Mouse (Mus musculus) lung, postnatal 0 days (tissue): ENCODE measurements around the gene Mreg. TPM values are rescaled to one million over a fixed set of nuclear protein-coding genes. Genes with fewer than 3 reads are reported as not detected.

Source experiments
- ATAC-seq: fragments of 200-750 bp; cut with Nextera tagmentation; 2 replicates; pipeline ENCODE4 v1.8.0; 2017; ENCODE audit warnings: moderate library complexity
- DNase-seq: peaks from one replicate; pipeline ENCODE4 v3.0.0-alpha.2; 2016; ENCODE audit warnings: low spot score
- H3K27ac ChIP-seq: fragments of 300-500 bp; sonication (generic); 2 replicates; pipeline ENCODE4 v1.5.1; 2014; ENCODE audit warnings: antibody characterized with exemption, mild to moderate bottlenecking, low read length, mixed read lengths
- H3K27me3 ChIP-seq: fragments of 300-500 bp; sonication (generic); replicated peaks from 2 replicates; pipeline ENCODE4 v1.6.1; 2014; ENCODE audit warnings: low read length, mixed read lengths; ENCODE audit not compliant: insufficient read depth
- H3K36me3 ChIP-seq: fragments of 300-500 bp; sonication (generic); 2 replicates; pipeline ENCODE4 v1.6.1; 2014; ENCODE audit warnings: low read length, mixed read lengths; ENCODE audit not compliant: insufficient read depth
- H3K4me1 ChIP-seq: fragments of 300-500 bp; sonication (generic); 2 replicates; pipeline ENCODE4 v1.6.1; 2014; ENCODE audit warnings: antibody characterized with exemption, low read depth, low read length, mixed read lengths; ENCODE audit not compliant: insufficient read depth
- H3K4me2 ChIP-seq: fragments of 300-500 bp; sonication (generic); replicated peaks from 2 replicates; pipeline ENCODE4 v1.6.1; 2014; ENCODE audit warnings: low read depth, mild to moderate bottlenecking, low read length, moderate library complexity, mixed read lengths
- H3K4me3 ChIP-seq: fragments of 300-500 bp; sonication (generic); 2 replicates; pipeline ENCODE4 v1.5.1; 2014; ENCODE audit warnings: low read depth, low read length
- H3K9ac ChIP-seq: fragments of 300-500 bp; sonication (generic); replicated peaks from 2 replicates; pipeline ENCODE4 v1.6.1; 2014; ENCODE audit warnings: low read depth, mild to moderate bottlenecking
- H3K9me3 ChIP-seq: fragments of 300-500 bp; sonication (generic); 2 replicates; pipeline ENCODE4 v1.6.1; 2016; ENCODE audit warnings: low read length, mixed read lengths
- CTCF ChIP-seq: IDR thresholded peaks from 2 replicates; pipeline ENCODE4 v1.5.1; 2016; ENCODE audit warnings: antibody characterized with exemption, mild to moderate bottlenecking
- EP300 ChIP-seq: IDR thresholded peaks from 2 replicates; pipeline ENCODE4 v1.6.1; 2016; ENCODE audit warnings: antibody characterized with exemption, mild to moderate bottlenecking, control low read depth
- WGBS: fragments of 180-500 bp; shearing (Covaris S2); extraction: QIAGEN DNeasy Blood & Tissue Kit; methylation state at CpG from one replicate; pipeline ENCODE4 v1.1.7; 2014; 5-methylcytosine and 5-hydroxymethylcytosine counted together
- polyA plus RNA-seq: library from polyadenylated mRNA; unstranded; fragments of >200 nt; fragmentation: Nextera tagmentation; extraction: Ambion mirVana; gene quantifications from 2 replicates; pipeline ENCODE4 v1.2.1, GENCODE M21; 2015

Gene Mreg
- polyA plus RNA-seq, 1 experiment from 2014 or later: 0.98 TPM

GRCm38 (mm10) chr1:72145041-72145440, 67.1 kb downstream of the Mreg start:
- Histone ChIP-seq H3K9ac (no peak overlapping the region), H3K27ac (no peak overlapping the region), H3K27me3 (no peaks in the 10 kb centered on the region), H3K4me3 (no peak overlapping the region), H3K9me3 (no peaks in the 10 kb centered on the region), H3K36me3 (no peaks in the 10 kb centered on the region), H3K4me1 (no peaks in the 10 kb centered on the region), H3K4me2 (no peak overlapping the region)
- no peak for ATAC-seq
- no peak for DNase-seq
- no peak for TF ChIP-seq CTCF
- TF ChIP-seq EP300: no peak

DNA sequence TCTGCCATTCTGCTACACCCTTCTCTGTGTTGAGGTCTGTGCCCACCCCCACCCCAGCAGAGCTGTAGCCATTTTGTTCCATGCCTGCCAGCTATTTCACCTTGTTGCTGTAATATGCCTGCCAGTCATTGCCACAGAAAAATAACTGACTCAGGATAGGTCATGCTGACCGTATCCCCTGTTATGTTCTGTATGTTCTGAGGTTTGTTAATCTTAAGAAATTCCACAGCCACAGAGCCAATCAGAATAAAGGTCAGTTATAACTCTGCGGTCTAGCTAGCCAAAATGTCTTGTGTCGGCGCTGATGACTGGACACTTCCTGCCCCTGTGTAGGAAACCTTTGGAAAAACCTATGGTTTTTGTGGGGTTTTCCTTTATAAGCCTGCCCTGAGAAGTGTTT, 67.7 kb downstream of the Mreg start:
- Histone ChIP-seq H3K27me3 (no peaks in the 10 kb centered on the region), H3K36me3 (no peaks in the 10 kb centered on the region), H3K27ac (no peak overlapping the region), H3K9ac (no peak overlapping the region), H3K4me1 (no peaks in the 10 kb centered on the region), H3K4me2 (no peak overlapping the region), H3K9me3 (no peaks in the 10 kb centered on the region), H3K4me3 (no peak overlapping the region)
- DNase-seq: no peak
- ATAC-seq: no peak
- no peak for TF ChIP-seq EP300
- no peak for TF ChIP-seq CTCF
- WGBS: 64% methylated on average over 4 of the region's 4 CpGs

DNA sequence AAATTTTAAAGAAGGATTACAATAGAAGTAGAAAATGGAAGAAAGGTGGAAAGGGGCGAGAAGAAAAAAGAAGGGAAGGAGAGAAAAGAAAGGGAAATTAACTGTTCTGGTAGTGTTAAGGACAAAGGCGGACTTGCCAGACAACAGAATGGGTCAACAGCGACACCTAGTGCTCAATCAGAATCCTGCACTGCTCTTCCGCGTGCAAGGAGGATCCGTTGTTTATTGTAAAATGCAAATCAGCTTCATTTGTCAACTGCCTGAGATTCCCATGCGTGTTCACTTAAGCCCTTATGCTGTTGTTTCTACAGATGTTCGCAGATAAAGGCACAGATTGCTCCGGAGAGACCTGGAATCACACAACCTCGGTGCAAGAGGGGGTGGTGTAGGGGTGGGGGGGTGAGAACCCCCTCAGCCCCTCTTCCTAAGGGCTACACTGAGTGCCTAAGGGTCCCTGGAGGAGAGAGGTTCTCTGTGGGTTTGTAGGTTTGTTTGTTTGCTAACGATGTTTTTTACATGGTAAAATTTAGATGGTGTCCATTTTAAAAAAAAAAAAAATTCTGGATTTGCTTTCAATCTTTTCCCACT, 70.1 kb downstream of the Mreg start:
- no peak overlapping the region for H3K9ac ChIP-seq

GRCm38 (mm10) chr1:72136101-72136500, 76.0 kb downstream of the Mreg start:
- H3K9ac ChIP-seq: no peak overlapping the region
- no peak overlapping the region for H3K27ac ChIP-seq
- no peak overlapping the region for H3K4me2 ChIP-seq
- H3K27me3 ChIP-seq: no peaks in the 10 kb centered on the region
- no peak for ATAC-seq
- no peak overlapping the region for H3K4me3 ChIP-seq
- H3K4me1 ChIP-seq: no peaks in the 10 kb centered on the region
- no peaks in the 10 kb centered on the region for H3K9me3 ChIP-seq
- TF ChIP-seq EP300: no peak
- no peak for TF ChIP-seq CTCF
- WGBS: 92% methylated on average over 10 of the region's 10 CpGs
- no peaks in the 10 kb centered on the region for H3K36me3 ChIP-seq
- no peak for DNase-seq

More for the DNA sequence above, 70.1 kb downstream of the Mreg start:
- Histone ChIP-seq H3K36me3 (no peaks in the 10 kb centered on the region), H3K4me1 (no peaks in the 10 kb centered on the region), H3K4me3 (no peak overlapping the region), H3K27me3 (no peaks in the 10 kb centered on the region), H3K9me3 (no peaks in the 10 kb centered on the region), H3K4me2 (no peak overlapping the region), H3K27ac (no peak overlapping the region)
- TF ChIP-seq CTCF (peak; percentile 95), EP300 (no peak)
- 3% methylated on average over 11 of the region's 11 CpGs for WGBS
- ATAC-seq: peak; percentile 33; the same call in 1 of the 2 replicates
- peak; percentile 83 for DNase-seq

DNA sequence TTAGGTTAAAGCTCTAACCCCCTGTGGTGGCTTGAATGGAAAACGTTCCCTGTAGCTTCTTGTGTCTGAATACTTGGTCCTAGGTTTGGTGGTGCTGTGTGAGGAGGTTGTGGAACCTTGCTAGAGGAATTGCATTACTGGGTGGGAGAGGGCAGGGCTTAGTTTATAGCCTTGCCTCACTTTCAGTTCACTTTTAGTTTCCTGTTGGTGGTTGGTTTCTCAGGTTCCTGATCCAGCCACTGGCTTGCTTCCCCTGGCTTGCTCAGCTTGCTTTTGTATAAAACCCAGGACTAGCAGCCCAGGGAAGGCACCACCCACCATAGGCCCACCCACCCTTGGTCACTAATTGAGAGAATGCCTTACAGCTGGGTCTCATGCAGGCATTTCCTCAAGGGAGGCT, 77.6 kb downstream of the Mreg start:
- H3K4me3 ChIP-seq: no peak overlapping the region
- ATAC-seq (no peak), DNase-seq (no peak)
- H3K9ac ChIP-seq: no peak overlapping the region
- H3K4me1 ChIP-seq: no peaks in the 10 kb centered on the region
- no peaks in the 10 kb centered on the region for H3K27me3 ChIP-seq
- H3K4me2 ChIP-seq: no peak overlapping the region
- no peak overlapping the region for H3K27ac ChIP-seq
- H3K36me3 ChIP-seq: no peaks in the 10 kb centered on the region
- H3K9me3 ChIP-seq: no peaks in the 10 kb centered on the region
- WGBS: 59% methylated on average over 1 of the region's 1 CpGs
- TF ChIP-seq EP300 (no peak), CTCF (no peak)

DNA sequence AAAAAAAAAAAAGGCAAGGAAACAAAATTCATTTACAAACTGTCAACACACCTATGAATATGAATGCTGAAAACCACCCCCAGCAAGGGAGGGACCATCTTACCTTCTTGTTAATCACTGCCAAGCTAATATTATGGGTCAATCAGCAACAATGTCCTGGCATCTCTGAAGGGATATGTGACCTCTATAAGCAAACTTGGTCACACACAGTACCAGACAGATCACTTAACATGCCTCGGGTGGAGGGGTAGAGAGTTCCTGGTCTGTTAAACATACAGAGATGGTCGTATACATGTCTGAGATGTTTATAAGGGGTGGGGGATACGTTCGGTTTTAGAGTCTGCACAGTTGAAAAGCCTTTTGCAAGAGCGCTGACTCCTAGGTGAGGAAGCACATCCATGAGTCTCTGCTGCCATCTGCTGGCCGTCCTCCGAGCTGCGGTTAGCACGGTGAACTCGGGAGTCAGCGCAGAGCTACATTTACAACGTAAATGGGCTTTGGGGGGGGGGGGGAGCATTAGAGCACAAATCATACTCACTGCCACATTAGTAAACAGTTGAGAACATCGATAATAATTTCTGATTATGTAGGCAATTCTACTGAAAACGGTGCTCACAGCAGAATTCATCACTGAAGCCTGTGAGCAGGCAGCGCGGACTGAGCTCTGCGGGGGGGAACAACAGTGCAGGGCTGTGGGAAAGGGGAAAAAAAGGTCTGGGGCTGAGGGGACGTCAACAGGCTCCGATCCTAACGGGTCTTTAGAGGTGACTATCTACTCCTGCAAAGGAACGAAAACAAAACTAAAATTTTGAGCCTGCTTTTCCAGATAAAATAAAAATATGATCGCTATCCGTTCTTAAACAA, 88.4 kb downstream of the Mreg start:
- DNase-seq (peak; percentile 77), ATAC-seq (peak; percentile 76)
- Histone ChIP-seq H3K36me3 (no peaks in the 10 kb centered on the region), H3K9ac (no peak overlapping the region), H3K4me3 (no peak overlapping the region), H3K9me3 (no peaks in the 10 kb centered on the region), H3K4me1 (no peaks in the 10 kb centered on the region), H3K27me3 (no peaks in the 10 kb centered on the region), H3K4me2 (0 out of 2 replicates have a peak overlapping the region, but pooled peaks have one; percentile 23), H3K27ac (no peak overlapping the region)
- 25% methylated on average over 23 of the region's 23 CpGs for WGBS
- TF ChIP-seq CTCF (peak; percentile 96), EP300 (no peak)
